Mouse (Mus musculus) midbrain, embryonic 16.5 days (tissue): ENCODE measurements around the gene Nphp3. TPM values are rescaled to one million over a fixed set of nuclear protein-coding genes. Genes with fewer than 3 reads are reported as not detected.

ENCODE experiments used
- ATAC-seq: fragments of 200-750 bp; cut with Nextera tagmentation; 2 replicates; pipeline ENCODE4 v1.8.0; 2017; ENCODE audit warnings: moderate TSS enrichment
- H3K27ac ChIP-seq: fragments of 300-500 bp; sonication (generic); 2 replicates; pipeline ENCODE4 v1.5.1; 2014; ENCODE audit warnings: mild to moderate bottlenecking, low read length, mixed read lengths
- H3K27me3 ChIP-seq: fragments of 300-500 bp; sonication (generic); 2 replicates; pipeline ENCODE4 v1.6.1; 2014; ENCODE audit warnings: low read depth, low read length, mixed read lengths; ENCODE audit not compliant: control insufficient read depth, insufficient read depth
- H3K36me3 ChIP-seq: fragments of 300-500 bp; sonication (generic); 2 replicates; pipeline ENCODE4 v1.6.1; 2014; ENCODE audit warnings: mild to moderate bottlenecking, low read length, moderate library complexity, mixed read lengths; ENCODE audit not compliant: control insufficient read depth, insufficient read depth
- H3K4me1 ChIP-seq: fragments of 300-500 bp; sonication (generic); 2 replicates; pipeline ENCODE4 v1.6.1; 2014; ENCODE audit warnings: mild to moderate bottlenecking, low read length, mixed read lengths; ENCODE audit not compliant: control insufficient read depth, insufficient read depth
- H3K4me2 ChIP-seq: fragments of 300-500 bp; sonication (generic); 2 replicates; pipeline ENCODE4 v1.6.1; 2014; ENCODE audit warnings: mild to moderate bottlenecking, low read length, mixed read lengths
- H3K4me3 ChIP-seq: fragments of 300-500 bp; sonication (generic); 2 replicates; pipeline ENCODE4 v1.5.1; 2014; ENCODE audit warnings: low read depth, mild to moderate bottlenecking, low read length, moderate library complexity, mixed read lengths
- H3K9ac ChIP-seq: fragments of 300-500 bp; sonication (generic); 2 replicates; pipeline ENCODE4 v1.6.1; 2014; ENCODE audit warnings: low read depth, low read length, mixed read lengths
- H3K9me3 ChIP-seq: fragments of 300-500 bp; sonication (generic); replicated peaks from 2 replicates; pipeline ENCODE4 v1.6.1; 2014; ENCODE audit warnings: mild to moderate bottlenecking, low read length, mixed read lengths; ENCODE audit not compliant: control insufficient read depth, poor library complexity, severe bottlenecking
- WGBS: fragments of 180-500 bp; shearing (Covaris S2); extraction: QIAGEN DNeasy Blood & Tissue Kit; methylation state at CpG from one replicate; pipeline ENCODE4 v1.1.7; 2014; 5-methylcytosine and 5-hydroxymethylcytosine counted together
- polyA plus RNA-seq: library from polyadenylated mRNA; unstranded; fragments of >200 nt; fragmentation: Nextera tagmentation; extraction: Ambion mirVana; gene quantifications from 2 replicates; pipeline ENCODE4 v1.2.1, GENCODE M21; 2015

Nphp3 gene
- polyA plus RNA-seq, 1 experiment from 2014 or later: 3.1 TPM

DNA sequence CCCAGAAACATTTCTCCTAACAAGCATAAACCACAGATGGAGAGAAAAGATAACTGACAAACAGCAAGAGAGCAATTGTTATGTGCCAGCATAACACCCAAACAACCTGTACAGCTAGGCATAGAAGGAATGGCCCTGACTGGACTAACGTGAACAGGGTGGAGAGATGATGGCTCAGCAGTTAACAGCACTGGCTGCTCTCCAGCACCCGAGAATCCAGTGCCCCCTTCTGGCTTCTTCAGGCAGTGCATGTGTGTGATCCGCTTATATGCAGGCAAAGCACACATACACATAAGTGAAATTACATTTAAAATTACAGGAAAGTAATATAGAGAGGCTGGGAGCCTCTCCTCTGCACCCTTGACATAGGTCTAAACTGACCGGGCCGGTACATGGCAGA, 77.0 kb downstream of the Nphp3 start:
- 49% methylated on average over 5 of the region's 5 CpGs for WGBS
- H3K4me3 ChIP-seq: no peak overlapping the region
- no peaks in the 10 kb centered on the region for H3K4me1 ChIP-seq
- no peak overlapping the region for H3K4me2 ChIP-seq
- no peak overlapping the region for H3K9ac ChIP-seq
- no peaks in the 10 kb centered on the region for H3K27me3 ChIP-seq
- H3K27ac ChIP-seq: no peak overlapping the region
- H3K36me3 ChIP-seq: no peaks in the 10 kb centered on the region
- no peak for ATAC-seq
- no peaks in the 10 kb centered on the region for H3K9me3 ChIP-seq

DNA sequence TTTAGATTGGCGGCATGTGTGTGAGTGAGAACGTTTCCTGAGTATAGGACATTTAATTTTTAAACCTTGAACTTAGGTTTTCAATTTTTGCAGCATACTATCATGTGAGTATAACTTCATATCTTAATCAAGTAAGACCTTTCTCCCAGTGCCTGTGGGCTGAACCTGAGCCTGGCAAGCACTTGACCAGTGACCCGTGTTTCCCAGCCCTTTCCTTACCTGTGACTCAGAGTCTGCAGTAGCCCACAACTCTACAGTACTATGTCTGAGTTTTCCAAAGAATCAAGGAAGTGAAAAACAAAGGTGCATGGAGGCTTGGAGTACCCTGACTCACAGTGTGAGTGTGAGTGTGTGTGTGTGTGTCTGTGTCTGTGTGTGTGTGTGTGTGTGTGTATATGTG, 77.7 kb downstream of the Nphp3 start:
- Histone ChIP-seq H3K9ac (no peak overlapping the region), H3K9me3 (no peaks in the 10 kb centered on the region), H3K4me3 (no peak overlapping the region), H3K4me1 (no peaks in the 10 kb centered on the region), H3K27me3 (no peaks in the 10 kb centered on the region), H3K27ac (no peak overlapping the region), H3K36me3 (no peaks in the 10 kb centered on the region), H3K4me2 (no peak overlapping the region)
- 76% methylated on average over 3 of the region's 3 CpGs for WGBS
- no peak for ATAC-seq

DNA sequence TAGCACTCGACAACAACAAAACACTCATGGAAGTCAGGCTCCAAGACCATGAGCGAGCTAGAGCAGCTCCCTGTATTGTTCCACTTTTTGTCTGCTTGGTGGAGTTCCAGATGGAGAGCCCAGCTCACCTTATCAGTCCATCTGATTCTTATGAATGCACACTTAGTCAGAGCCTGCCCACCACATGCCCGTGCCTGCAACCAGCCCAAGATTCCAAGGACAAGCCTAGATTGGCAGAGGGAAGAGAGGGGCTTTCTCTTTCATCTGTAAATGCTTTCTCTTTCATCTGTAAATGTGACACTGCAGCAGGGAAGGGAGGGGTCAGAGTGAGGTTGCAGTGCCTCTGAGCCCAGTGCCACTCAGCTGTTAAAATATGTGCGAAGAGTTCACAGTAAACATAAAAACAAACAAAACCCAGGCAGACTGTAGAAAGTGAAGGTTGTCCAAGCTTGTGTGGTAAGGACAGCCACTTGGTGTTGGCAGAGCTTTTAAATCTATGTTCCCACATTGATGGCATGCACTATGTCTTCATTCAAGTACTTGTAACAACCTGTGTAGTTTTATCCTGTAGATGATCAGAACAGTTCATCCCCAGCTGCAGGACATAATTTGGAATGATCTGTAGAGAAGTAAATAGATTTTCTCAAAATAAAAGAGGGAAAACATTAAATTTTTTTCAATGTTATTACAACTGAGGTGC, 83.5 kb downstream of the Nphp3 start:
- Histone ChIP-seq H3K4me3 (no peak overlapping the region), H3K27me3 (no peaks in the 10 kb centered on the region), H3K27ac (no peak overlapping the region), H3K9me3 (no peaks in the 10 kb centered on the region), H3K4me2 (no peak overlapping the region), H3K9ac (no peak overlapping the region), H3K36me3 (peaks cover 3% of the 10 kb centered on the region; the same call in 1 of the 2 replicates), H3K4me1 (no peaks in the 10 kb centered on the region)
- no peak for ATAC-seq
- 77% methylated on average over 4 of the region's 4 CpGs for WGBS

DNA sequence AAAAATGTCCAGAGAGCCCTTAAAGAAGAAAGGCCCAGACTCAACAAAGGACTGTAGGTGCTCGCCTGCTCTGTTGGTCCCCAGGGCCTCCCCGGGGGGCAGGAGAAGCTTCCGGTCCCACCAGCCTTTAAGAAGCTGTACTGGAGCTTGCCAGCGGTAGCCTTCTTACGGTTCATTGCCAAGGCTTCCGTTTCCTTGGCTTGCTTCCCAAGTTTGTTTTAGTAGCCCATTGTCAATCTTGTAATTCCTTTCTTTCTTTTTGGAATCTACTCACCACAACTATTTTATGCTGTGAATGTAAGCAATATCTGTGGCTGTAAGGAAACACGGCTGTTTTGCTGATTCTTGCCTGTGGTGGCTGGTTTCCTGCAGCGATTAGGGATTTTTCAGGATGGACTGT, 86.2 kb downstream of the Nphp3 start:
- Histone ChIP-seq H3K4me1 (no peaks in the 10 kb centered on the region), H3K4me3 (no peak overlapping the region), H3K27ac (no peak overlapping the region), H3K4me2 (no peak overlapping the region), H3K36me3 (peaks cover 3% of the 10 kb centered on the region; the same call in 1 of the 2 replicates), H3K9ac (no peak overlapping the region), H3K27me3 (no peaks in the 10 kb centered on the region), H3K9me3 (no peaks in the 10 kb centered on the region)
- no peak for ATAC-seq
- WGBS: 52% methylated on average over 8 of the region's 8 CpGs

DNA sequence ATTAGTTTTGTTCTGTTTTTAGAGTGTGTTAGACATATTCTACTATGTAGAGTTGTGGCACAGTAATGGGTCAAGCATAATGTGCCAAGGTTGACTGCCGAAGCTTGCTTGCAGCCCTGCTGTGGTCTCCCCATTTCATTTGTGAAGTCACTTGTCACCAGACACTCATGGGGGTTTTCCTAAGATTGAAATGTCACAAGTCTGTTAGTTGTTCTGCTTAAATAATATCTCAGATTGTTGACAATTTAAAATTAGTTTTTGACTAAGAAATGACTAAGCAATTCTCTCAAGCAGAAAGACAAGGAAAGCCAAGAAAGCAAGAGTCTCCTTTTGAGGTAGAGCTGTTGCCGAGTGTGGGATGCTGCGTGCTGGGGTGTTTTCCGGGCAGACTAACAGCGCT, 90.6 kb downstream of the Nphp3 start:
- Histone ChIP-seq H3K27me3 (no peaks in the 10 kb centered on the region), H3K9ac (no peak overlapping the region), H3K36me3 (0 out of 2 replicates have a peak, but pooled peaks cover 3% of the 10 kb centered on the region), H3K27ac (no peak overlapping the region), H3K4me2 (no peak overlapping the region), H3K9me3 (no peaks in the 10 kb centered on the region), H3K4me1 (no peaks in the 10 kb centered on the region), H3K4me3 (no peak overlapping the region)
- 96% methylated on average over 5 of the region's 5 CpGs for WGBS
- no peak for ATAC-seq

Other genes starting within 250 kb of the Nphp3 start
- gene Tmem108, start 240.7 kb upstream of the Nphp3 start, polyA plus RNA-seq: 28.9 and 29.6 TPM in 2 replicates
- not detected in 2 replicates for gene Gm28305, start 38.1 kb downstream of the Nphp3 start, polyA plus RNA-seq
- gene Uba5, start 60.6 kb downstream of the Nphp3 start, polyA plus RNA-seq: 68.8 and 69.8 TPM in 2 replicates
- 6.3 and 8.2 TPM in 2 replicates for gene Acad11, start 60.8 kb downstream of the Nphp3 start, polyA plus RNA-seq
- gene Ackr4, start 124.4 kb downstream of the Nphp3 start, polyA plus RNA-seq: 0.78 and 1.1 TPM in 2 replicates